Mouse (Mus musculus) thymus, adult 18-20 months (tissue): Measurements from ENCODE around the gene Tut1.
"Not testable (repeated sequence)": the region's sequence is repeated elsewhere in the genome, so short reads cannot be mapped to it uniquely, and the experiment has no call there.

ENCODE experiments used
- DNase-seq, 2 experiments: peaks; one replicate each; pipeline ENCODE4 v3.0.0; 2022; ENCODE audit warnings: mixed read lengths in 2 of 2

Tut1 gene

GRCm38 (mm10) chr19:8943047-8943446 is 10.6 kb upstream of the Tut1 start:
- DNase-seq: no peak

GRCm38 (mm10) chr19:8944062-8944461 is 9.6 kb upstream of the Tut1 start:
- DNase-seq: no peak

GRCm38 (mm10) chr19:8944750-8945149 is 8.9 kb upstream of the Tut1 start:
- DNase-seq: no peak

- no peak for DNase-seq
Observed at GRCm38 (mm10) chr19:8945251-8945650, 8.4 kb upstream of the Tut1 start.

DNA sequence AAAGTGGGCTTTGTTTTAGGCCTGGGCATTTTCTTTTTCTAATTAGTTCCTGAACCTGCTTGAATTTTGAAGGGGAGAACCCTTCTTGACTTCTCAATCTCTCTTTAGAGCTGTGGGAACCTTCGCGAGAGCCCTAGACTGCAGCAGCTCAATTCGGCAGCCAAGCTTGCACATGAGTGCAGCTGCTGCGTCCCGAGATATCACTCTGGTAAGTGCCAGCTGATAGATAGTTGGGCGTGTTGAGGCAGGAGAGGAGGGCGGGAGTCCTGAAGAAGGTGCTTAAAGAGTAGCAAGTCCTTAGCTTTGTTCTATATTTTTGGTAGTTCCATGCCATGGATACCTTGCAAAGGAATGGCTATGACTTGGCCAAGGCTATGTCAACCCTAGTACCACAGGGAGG is 6.7 kb upstream of the Tut1 start:
- no peak for DNase-seq

DNA sequence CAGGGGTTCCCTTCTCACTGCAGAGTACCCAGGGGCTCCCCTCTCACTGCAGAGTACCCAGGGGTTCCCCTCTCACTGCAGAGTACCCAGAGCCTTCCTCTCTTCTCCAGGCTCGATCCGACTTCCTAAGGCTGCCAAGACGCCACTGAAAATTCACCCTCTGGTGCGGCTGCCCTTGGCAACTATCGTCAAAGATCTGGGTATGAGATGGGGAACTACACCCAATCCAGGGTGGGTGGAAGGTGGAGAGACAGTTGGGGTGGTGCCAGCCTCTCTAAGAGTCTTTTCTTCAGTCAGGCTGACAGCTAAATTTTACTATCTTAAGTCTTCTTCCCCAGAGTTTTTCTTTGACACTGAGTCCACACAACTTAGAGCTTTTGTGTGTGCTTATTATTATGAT is 3.5 kb upstream of the Tut1 start:
- DNase-seq: no peak

- no peak for DNase-seq
Observed at GRCm38 (mm10) chr19:8952241-8952640, 1.4 kb upstream of the Tut1 start.

DNA sequence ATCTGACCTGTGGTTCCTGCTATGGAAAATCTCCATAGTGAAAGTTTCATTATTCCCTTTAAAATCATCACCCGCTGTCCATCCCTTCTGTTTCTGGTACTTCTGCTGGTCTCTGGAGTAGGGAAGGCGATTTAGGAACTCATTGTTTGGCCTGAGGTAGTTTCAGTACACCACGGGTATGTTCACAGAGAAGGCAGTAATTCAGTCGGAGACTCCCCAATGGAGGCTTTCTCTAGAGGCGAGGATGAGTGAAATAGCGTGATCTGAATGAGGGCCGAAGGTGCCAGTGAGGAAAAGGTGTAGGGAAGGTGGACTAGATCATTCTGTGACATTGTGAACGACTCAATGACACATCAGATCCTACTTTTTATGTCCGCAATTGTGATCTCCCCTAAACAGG is 524 bp downstream of the Tut1 start:
- DNase-seq: no peak

- DNase-seq: no peak
Observed at GRCm38 (mm10) chr19:8962256-8962655, 8.6 kb downstream of the Tut1 start.

GRCm38 (mm10) chr19:8965075-8965474 is 11.4 kb downstream of the Tut1 start:
- no peak for DNase-seq

DNA sequence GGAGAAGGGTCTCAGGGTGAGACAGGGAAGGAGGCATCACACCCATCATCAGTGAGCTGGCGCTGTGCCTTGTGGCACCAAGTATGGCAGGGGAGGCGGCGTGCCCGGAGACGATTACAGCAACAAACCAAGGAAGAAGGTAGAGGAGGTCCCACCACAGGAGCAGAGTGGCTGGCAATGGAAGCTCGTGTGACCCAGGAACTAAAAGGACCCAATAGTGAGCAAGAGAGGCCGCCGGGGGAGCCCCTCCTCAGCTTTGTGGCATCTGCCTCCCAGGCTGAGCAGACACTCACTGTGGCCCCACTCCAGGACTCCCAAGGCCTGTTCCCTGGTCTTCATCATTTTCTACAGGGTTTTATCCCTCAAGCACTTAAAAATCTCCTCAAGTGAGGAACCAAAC is 12.1 kb downstream of the Tut1 start:
- no peak for DNase-seq

DNA sequence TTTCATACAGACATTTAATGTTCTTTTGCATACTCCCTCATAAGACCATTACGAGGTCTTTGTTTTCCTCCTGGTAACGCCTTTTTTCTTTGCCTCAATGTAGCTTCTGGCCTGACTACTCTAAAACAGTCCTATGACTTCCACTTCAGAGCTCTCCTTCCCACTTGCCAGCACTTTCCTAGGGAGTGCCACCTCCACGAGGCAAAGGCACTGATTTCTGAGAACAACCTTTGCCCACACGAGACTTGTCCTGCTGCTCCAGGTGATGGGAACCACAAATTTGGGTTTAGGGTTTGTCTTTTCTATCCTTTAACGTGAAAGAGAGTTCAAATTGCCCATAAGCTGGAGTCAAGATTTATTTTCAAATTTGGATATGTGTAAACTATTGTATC is 12.5 kb downstream of the Tut1 start:
- no peak for DNase-seq

- peak; percentile 100 for DNase-seq
Observed at GRCm38 (mm10) chr19:8966590-8967372, 13.1 kb downstream of the Tut1 start, which contains the start of gene Eef1g. TSS of gene Eef1g (plus strand) at chr19:8967041.

GRCm38 (mm10) chr19:8967373-8967743 is 13.7 kb downstream of the Tut1 start:
- DNase-seq: no peak

DNA sequence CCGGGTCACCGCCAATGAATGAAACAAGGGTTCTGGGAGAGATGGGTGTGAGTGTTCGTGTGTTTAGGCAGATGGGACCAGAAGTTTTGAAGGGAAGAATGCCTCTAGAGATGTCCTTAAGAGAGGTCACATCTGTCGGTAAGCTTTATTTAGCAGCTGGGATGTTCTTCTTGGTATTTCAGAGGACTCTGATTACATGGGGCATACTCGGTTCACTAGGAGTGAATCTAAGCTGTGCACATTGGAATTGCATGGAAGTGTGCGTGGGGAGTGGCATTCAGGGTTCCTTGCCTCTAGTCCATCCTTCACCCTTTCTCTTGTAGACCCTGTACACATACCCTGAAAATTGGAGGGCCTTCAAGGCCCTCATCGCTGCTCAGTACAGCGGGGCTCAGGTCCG is 14.2 kb downstream of the Tut1 start:
- DNase-seq: no peak

DNA sequence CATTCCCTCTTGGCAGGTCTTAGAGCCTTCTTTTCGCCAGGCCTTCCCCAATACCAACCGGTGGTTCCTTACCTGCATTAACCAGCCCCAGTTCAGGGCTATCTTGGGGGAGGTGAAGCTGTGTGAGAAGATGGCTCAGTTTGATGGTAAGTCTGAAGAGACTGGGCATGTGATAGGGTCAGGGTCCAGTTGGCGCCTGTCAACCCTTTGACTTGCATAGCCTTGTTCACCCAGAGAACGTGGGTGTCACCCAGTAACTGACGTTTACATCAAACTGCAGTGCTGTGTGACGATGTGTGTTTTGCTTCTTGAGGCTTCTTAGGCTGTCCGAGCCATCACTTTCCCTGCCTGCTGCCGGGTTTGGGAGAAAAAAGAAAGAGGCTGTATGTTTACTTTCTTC is 18.8 kb downstream of the Tut1 start:
- not testable (repeated sequence) for DNase-seq

DNA sequence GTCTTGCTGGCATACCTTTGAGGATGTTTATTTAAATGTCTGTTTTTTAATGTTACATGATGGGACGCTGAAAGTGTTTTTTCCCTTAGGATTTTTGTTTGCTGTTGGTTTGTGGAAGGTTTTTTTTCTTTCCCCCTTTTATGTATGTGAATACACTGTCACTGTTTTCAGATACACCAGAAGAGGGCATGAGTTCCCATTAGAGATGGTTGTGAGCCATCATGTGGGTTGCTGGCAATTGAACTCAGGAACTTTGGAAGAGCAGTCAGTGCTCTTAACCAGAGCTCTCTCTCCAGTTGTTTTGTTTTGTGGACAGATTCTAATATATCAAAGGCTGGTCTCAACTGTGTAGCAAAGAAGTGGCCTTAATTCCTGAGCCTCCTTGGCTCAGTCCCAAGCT is 21.0 kb downstream of the Tut1 start:
- no peak for DNase-seq

DNA sequence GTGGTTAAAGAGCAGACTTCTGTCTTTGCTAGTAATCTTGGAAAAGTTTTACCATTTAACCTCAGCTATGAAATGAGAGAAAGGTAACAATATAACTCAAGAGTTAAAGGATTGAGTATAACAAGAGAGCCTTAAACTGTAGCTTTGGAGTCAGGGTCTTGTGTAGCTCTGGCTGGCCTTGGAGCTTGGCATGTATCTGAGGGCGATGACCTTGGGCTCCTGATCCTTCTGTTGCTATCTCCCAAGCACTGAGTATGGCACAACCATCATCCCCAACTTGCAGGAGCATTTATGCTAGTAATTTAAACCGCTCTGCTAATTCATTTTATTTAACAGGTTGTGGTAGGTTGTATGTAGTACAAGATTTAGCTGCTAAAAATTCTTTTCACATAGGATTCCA is 21.8 kb downstream of the Tut1 start:
- no peak for DNase-seq

GRCm38 (mm10) chr19:8976535-8976934 is 22.9 kb downstream of the Tut1 start:
- DNase-seq: no peak

- no peak for DNase-seq
Observed at GRCm38 (mm10) chr19:8980771-8981170, 27.1 kb downstream of the Tut1 start.

- no peak for DNase-seq
Observed at GRCm38 (mm10) chr19:8981450-8982168, 28.0 kb downstream of the Tut1 start.

- no peak for DNase-seq
Observed at GRCm38 (mm10) chr19:8982303-8983149, 28.9 kb downstream of the Tut1 start.

GRCm38 (mm10) chr19:8983150-8983650 is 29.6 kb downstream of the Tut1 start:
- no peak for DNase-seq
